Mouse (Mus musculus): ENCODE results near the gene Afap1l2. TPM values are rescaled to one million over a fixed set of nuclear protein-coding genes. Genes with fewer than 3 reads are reported as not detected.

Afap1l2 gene
- total and polyA plus RNA-seq, 2 experiments from 2014 or later = 2.3 to 2.7 TPM

GRCm38 (mm10) chr19:56945621-56946020 lies 62.4 kb downstream of the Afap1l2 start:
- no peak for ATAC-seq (ENCODE audit: insufficient read depth, low read depth)
- no peaks in the 10 kb centered on the region for H3K36me3 ChIP-seq (replicated peaks; ENCODE audit: control insufficient read depth, insufficient read depth, low read length)
- TF ChIP-seq EP300 (IDR thresholded peaks at IDR 0.05; ENCODE audit: low read depth) (no peak), CTCF (IDR thresholded peaks at IDR 0.05; ENCODE audit: low read depth) (no peak)
- 78% methylated on average over 2 of the region's 2 CpGs for WGBS
- DNase-seq (ENCODE audit: low spot score) = no peak
- H3K9me3 ChIP-seq (replicated peaks; ENCODE audit: control insufficient read depth, low read length) = no peaks in the 10 kb centered on the region
- H3K4me1 ChIP-seq (ENCODE audit: control insufficient read depth, insufficient read depth) = no peaks in the 10 kb centered on the region; the same call in 1 of the 2 replicates
- no peak overlapping the region for H3K4me2 ChIP-seq (ENCODE audit: low read depth, low read length)
- H3K4me3 ChIP-seq (ENCODE audit: low read depth, low read length) = no peak overlapping the region
- H3K9ac ChIP-seq (replicated peaks; ENCODE audit: low read depth, low read length) = no peak overlapping the region
- no peak overlapping the region for H3K27ac ChIP-seq (ENCODE audit: low read depth)
- no peaks in the 10 kb centered on the region for H3K27me3 ChIP-seq (ENCODE audit: control insufficient read depth, insufficient read depth, low read length)

- Histone ChIP-seq H3K27ac (ENCODE audit: low read depth) (no peak overlapping the region), H3K9ac (replicated peaks; ENCODE audit: low read depth, low read length) (no peak overlapping the region), H3K4me3 (ENCODE audit: low read depth, low read length) (no peak overlapping the region), H3K4me2 (ENCODE audit: low read depth, low read length) (no peak overlapping the region), H3K4me1 (ENCODE audit: control insufficient read depth, insufficient read depth) (peaks cover 3% of the 10 kb centered on the region; the same call in 1 of the 2 replicates), H3K36me3 (replicated peaks; ENCODE audit: control insufficient read depth, insufficient read depth, low read length) (no peaks in the 10 kb centered on the region), H3K9me3 (replicated peaks; ENCODE audit: control insufficient read depth, low read length) (no peaks in the 10 kb centered on the region), H3K27me3 (ENCODE audit: control insufficient read depth, insufficient read depth, low read length) (no peaks in the 10 kb centered on the region)
- WGBS = 97% methylated on average over 3 of the region's 3 CpGs
- no peak for TF ChIP-seq EP300 (IDR thresholded peaks at IDR 0.05; ENCODE audit: low read depth)
- no peak for TF ChIP-seq CTCF (IDR thresholded peaks at IDR 0.05; ENCODE audit: low read depth)
- ATAC-seq (ENCODE audit: insufficient read depth, low read depth) (no peak), DNase-seq (ENCODE audit: low spot score) (no peak)
Measured at GRCm38 (mm10) chr19:56944826-56945225, 63.2 kb downstream of the Afap1l2 start.

- TF ChIP-seq CTCF (IDR thresholded peaks at IDR 0.05; ENCODE audit: low read depth) (no peak), EP300 (IDR thresholded peaks at IDR 0.05; ENCODE audit: low read depth) (no peak)
- Histone ChIP-seq H3K4me3 (ENCODE audit: low read depth, low read length) (no peak overlapping the region), H3K27me3 (ENCODE audit: control insufficient read depth, insufficient read depth, low read length) (no peaks in the 10 kb centered on the region), H3K4me1 (ENCODE audit: control insufficient read depth, insufficient read depth) (peaks cover 5% of the 10 kb centered on the region; the same call in 1 of the 2 replicates), H3K4me2 (ENCODE audit: low read depth, low read length) (no peak overlapping the region), H3K9me3 (replicated peaks; ENCODE audit: control insufficient read depth, low read length) (no peaks in the 10 kb centered on the region), H3K36me3 (replicated peaks; ENCODE audit: control insufficient read depth, insufficient read depth, low read length) (no peaks in the 10 kb centered on the region), H3K27ac (ENCODE audit: low read depth) (no peak overlapping the region), H3K9ac (replicated peaks; ENCODE audit: low read depth, low read length) (no peak overlapping the region)
- no peak for ATAC-seq (ENCODE audit: insufficient read depth, low read depth)
- 66% methylated on average over 9 of the region's 9 CpGs for WGBS
- DNase-seq (ENCODE audit: low spot score) = no peak
Measured at GRCm38 (mm10) chr19:56944211-56944610, 63.8 kb downstream of the Afap1l2 start.

- Histone ChIP-seq H3K9ac (replicated peaks; ENCODE audit: low read depth, low read length) (no peak overlapping the region), H3K4me2 (ENCODE audit: low read depth, low read length) (no peak overlapping the region), H3K4me1 (ENCODE audit: control insufficient read depth, insufficient read depth) (peaks cover 5% of the 10 kb centered on the region; the same call in 1 of the 2 replicates), H3K4me3 (ENCODE audit: low read depth, low read length) (no peak overlapping the region), H3K27me3 (ENCODE audit: control insufficient read depth, insufficient read depth, low read length) (no peaks in the 10 kb centered on the region), H3K27ac (ENCODE audit: low read depth) (no peak overlapping the region), H3K9me3 (replicated peaks; ENCODE audit: control insufficient read depth, low read length) (no peaks in the 10 kb centered on the region; the same call in 1 of the 2 replicates), H3K36me3 (replicated peaks; ENCODE audit: control insufficient read depth, insufficient read depth, low read length) (no peaks in the 10 kb centered on the region)
- DNase-seq (ENCODE audit: low spot score) (no peak), ATAC-seq (ENCODE audit: insufficient read depth, low read depth) (no peak)
- no peak for TF ChIP-seq EP300 (IDR thresholded peaks at IDR 0.05; ENCODE audit: low read depth)
- no peak for TF ChIP-seq CTCF (IDR thresholded peaks at IDR 0.05; ENCODE audit: low read depth)
- WGBS = 90% methylated on average over 7 of the region's 7 CpGs
Measured at GRCm38 (mm10) chr19:56942216-56942615, 65.8 kb downstream of the Afap1l2 start.

GRCm38 (mm10) chr19:56940507-56940906 lies 67.5 kb downstream of the Afap1l2 start:
- Histone ChIP-seq H3K4me3 (ENCODE audit: low read depth, low read length) (no peak overlapping the region), H3K9me3 (replicated peaks; ENCODE audit: control insufficient read depth, low read length) (no peaks in the 10 kb centered on the region; the same call in 1 of the 2 replicates), H3K36me3 (replicated peaks; ENCODE audit: control insufficient read depth, insufficient read depth, low read length) (no peaks in the 10 kb centered on the region), H3K27me3 (ENCODE audit: control insufficient read depth, insufficient read depth, low read length) (no peaks in the 10 kb centered on the region), H3K27ac (ENCODE audit: low read depth) (peak overlapping the region; percentile 13; the same call in 1 of the 2 replicates), H3K4me1 (ENCODE audit: control insufficient read depth, insufficient read depth) (peaks cover 5% of the 10 kb centered on the region; the same call in 1 of the 2 replicates), H3K4me2 (ENCODE audit: low read depth, low read length) (no peak overlapping the region), H3K9ac (replicated peaks; ENCODE audit: low read depth, low read length) (no peak overlapping the region)
- ATAC-seq (ENCODE audit: insufficient read depth, low read depth) (peak; percentile 74), DNase-seq (ENCODE audit: low spot score) (peak; percentile 40)
- TF ChIP-seq EP300 (IDR thresholded peaks at IDR 0.05; ENCODE audit: low read depth) = no peak
- no peak for TF ChIP-seq CTCF (IDR thresholded peaks at IDR 0.05; ENCODE audit: low read depth)
- 55% methylated on average over 11 of the region's 11 CpGs for WGBS

GRCm38 (mm10) chr19:56939826-56940225 lies 68.2 kb downstream of the Afap1l2 start:
- Histone ChIP-seq H3K9ac (replicated peaks; ENCODE audit: low read depth, low read length) (no peak overlapping the region), H3K9me3 (replicated peaks; ENCODE audit: control insufficient read depth, low read length) (no peaks in the 10 kb centered on the region; the same call in 1 of the 2 replicates), H3K4me3 (ENCODE audit: low read depth, low read length) (no peak overlapping the region), H3K36me3 (replicated peaks; ENCODE audit: control insufficient read depth, insufficient read depth, low read length) (no peaks in the 10 kb centered on the region), H3K4me2 (ENCODE audit: low read depth, low read length) (no peak overlapping the region), H3K27me3 (ENCODE audit: control insufficient read depth, insufficient read depth, low read length) (no peaks in the 10 kb centered on the region), H3K27ac (ENCODE audit: low read depth) (0 out of 2 replicates have a peak overlapping the region, but pooled peaks have one; percentile 13), H3K4me1 (ENCODE audit: control insufficient read depth, insufficient read depth) (peaks cover 5% of the 10 kb centered on the region; the same call in 1 of the 2 replicates)
- 61% methylated on average over 9 of the region's 9 CpGs for WGBS
- no peak for TF ChIP-seq EP300 (IDR thresholded peaks at IDR 0.05; ENCODE audit: low read depth)
- no peak for TF ChIP-seq CTCF (IDR thresholded peaks at IDR 0.05; ENCODE audit: low read depth)
- DNase-seq (ENCODE audit: low spot score) (peak; percentile 15), ATAC-seq (ENCODE audit: insufficient read depth, low read depth) (0 out of 2 replicates have a peak, but pooled peaks have one; percentile 17)

All from heart, postnatal 0 days (tissue).